Mouse (Mus musculus): ENCODE results near the gene Mrnip.

Gene Mrnip

DNA sequence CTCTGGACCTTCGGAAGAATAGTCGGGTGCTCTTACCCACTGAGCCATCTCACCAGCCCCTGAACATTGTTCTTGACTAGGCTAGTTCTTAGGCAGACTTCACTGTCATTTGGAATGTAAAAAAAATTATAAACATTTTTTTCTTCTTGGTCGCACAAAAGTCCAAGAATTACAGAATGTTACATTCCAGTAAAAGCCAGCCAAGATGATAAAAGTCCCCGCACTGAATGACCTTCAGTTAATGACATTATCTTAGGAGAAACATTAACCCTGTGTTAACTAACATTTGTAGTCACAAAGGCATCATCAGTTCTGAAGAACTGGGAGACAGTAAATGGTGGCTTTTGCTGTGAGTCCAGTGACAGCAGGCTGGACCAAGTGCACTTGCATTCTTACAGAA is 16.1 kb downstream of the Mrnip start:
- TF ChIP-seq CTCF (conservative IDR thresholded peaks at IDR 0.05; ENCODE audit: low read length): no peak
- TF ChIP-seq POU5F1 (IDR thresholded peaks at IDR 0.05; ENCODE audit: borderline replicate concordance, low read length): no peak
- no peak for TF ChIP-seq NANOG (IDR thresholded peaks at IDR 0.05; ENCODE audit: borderline replicate concordance, low read length)
- H3K27me3 ChIP-seq (ENCODE audit: insufficient read depth, low read length): no peaks in the 10 kb centered on the region
- H3K4me3 ChIP-seq (replicated peaks; ENCODE audit: low read length): no peak overlapping the region
- peaks cover 30% of the 10 kb centered on the region; the same call in 1 of the 2 replicates for H3K36me3 ChIP-seq (ENCODE audit: insufficient read depth, low read length)
- peaks cover 35% of the 10 kb centered on the region for H3K4me1 ChIP-seq (replicated peaks; ENCODE audit: low read depth, low read length)
- no peaks in the 10 kb centered on the region for H3K9me3 ChIP-seq (ENCODE audit: low read length)

DNA sequence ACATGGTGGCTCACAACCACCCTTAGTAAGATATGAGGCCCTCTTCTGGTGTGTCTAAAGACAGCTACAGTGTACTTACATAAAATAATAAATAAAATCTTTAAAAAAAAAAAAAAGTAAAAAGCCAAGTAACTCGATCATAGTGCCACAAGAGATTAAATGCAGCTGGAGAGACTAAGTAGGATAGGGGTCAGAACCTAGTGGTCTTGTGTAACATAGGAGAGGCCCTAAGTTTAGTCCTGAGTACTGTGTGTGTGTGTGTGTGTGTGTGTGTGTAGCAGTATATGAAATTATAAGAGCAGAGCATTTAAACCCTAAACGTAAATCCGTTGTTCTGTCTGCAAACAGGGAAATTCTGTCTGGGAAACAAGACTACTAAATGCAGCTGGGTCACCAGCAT is 18.0 kb downstream of the Mrnip start:
- no peak for TF ChIP-seq NANOG (IDR thresholded peaks at IDR 0.05; ENCODE audit: borderline replicate concordance, low read length)
- no peak for TF ChIP-seq CTCF (conservative IDR thresholded peaks at IDR 0.05; ENCODE audit: low read length)
- TF ChIP-seq POU5F1 (IDR thresholded peaks at IDR 0.05; ENCODE audit: borderline replicate concordance, low read length): no peak
- Histone ChIP-seq H3K27me3 (ENCODE audit: insufficient read depth, low read length) (no peaks in the 10 kb centered on the region), H3K4me1 (replicated peaks; ENCODE audit: low read depth, low read length) (peaks cover 35% of the 10 kb centered on the region), H3K4me3 (replicated peaks; ENCODE audit: low read length) (no peak overlapping the region), H3K9me3 (ENCODE audit: low read length) (no peaks in the 10 kb centered on the region), H3K36me3 (ENCODE audit: insufficient read depth, low read length) (peaks cover 39% of the 10 kb centered on the region)

DNA sequence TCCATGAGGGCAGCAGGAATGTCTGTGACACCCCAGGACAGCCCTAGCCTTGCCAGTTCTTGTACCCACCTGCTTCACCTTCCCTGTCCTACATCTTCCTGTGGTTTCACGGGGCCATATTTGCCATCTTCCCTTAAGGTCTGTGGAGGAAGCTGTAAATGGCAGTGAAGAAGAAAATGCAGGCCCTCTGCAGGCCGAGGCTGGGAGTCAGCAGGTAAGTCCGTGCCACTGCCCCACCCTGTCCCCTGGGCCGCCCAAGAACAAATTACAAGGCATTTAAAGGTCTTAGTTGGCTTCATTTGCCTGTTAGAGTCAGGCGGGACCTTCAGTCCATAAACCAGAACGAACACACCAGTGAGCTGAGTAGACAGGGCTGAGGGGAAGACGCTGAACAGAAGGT is 19.8 kb downstream of the Mrnip start:
- no peak for TF ChIP-seq CTCF (conservative IDR thresholded peaks at IDR 0.05; ENCODE audit: low read length)
- no peak for TF ChIP-seq POU5F1 (IDR thresholded peaks at IDR 0.05; ENCODE audit: borderline replicate concordance, low read length)
- no peak for TF ChIP-seq NANOG (IDR thresholded peaks at IDR 0.05; ENCODE audit: borderline replicate concordance, low read length)
- no peaks in the 10 kb centered on the region for H3K9me3 ChIP-seq (ENCODE audit: low read length)

DNA sequence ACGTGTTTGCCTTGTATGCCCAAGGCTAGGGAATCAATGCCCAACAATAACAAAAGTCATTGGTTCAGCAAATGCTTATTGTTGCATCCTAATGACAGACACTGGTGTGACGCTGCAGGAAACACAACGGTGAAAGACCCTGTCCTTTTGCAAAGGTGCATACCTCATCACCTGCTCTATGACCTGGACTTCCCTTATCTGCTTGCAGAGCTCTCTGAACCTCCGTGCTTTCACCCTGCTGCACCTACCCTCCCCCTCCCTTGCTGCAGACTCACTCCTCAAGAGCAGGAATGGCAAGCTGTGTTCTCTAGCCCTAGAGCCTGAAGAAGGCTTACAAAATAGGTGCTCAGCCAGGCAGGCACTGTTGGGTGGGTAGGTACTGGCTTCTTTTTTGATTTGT is 20.5 kb downstream of the Mrnip start:
- H3K9me3 ChIP-seq (ENCODE audit: low read length): no peaks in the 10 kb centered on the region
- H3K27me3 ChIP-seq (ENCODE audit: insufficient read depth, low read length): no peaks in the 10 kb centered on the region
- peaks cover 57% of the 10 kb centered on the region for H3K36me3 ChIP-seq (ENCODE audit: insufficient read depth, low read length)
- H3K4me1 ChIP-seq (replicated peaks; ENCODE audit: low read depth, low read length): peaks cover 26% of the 10 kb centered on the region
- no peak overlapping the region for H3K4me3 ChIP-seq (replicated peaks; ENCODE audit: low read length)
- no peak for TF ChIP-seq CTCF (conservative IDR thresholded peaks at IDR 0.05; ENCODE audit: low read length)
- no peak for TF ChIP-seq NANOG (IDR thresholded peaks at IDR 0.05; ENCODE audit: borderline replicate concordance, low read length)
- TF ChIP-seq POU5F1 (IDR thresholded peaks at IDR 0.05; ENCODE audit: borderline replicate concordance, low read length): no peak

More for the DNA sequence above, 19.8 kb downstream of the Mrnip start:
- Histone ChIP-seq H3K4me3 (replicated peaks; ENCODE audit: low read length) (peak overlapping the region; percentile 54), H3K4me1 (replicated peaks; ENCODE audit: low read depth, low read length) (peaks cover 22% of the 10 kb centered on the region), H3K36me3 (ENCODE audit: insufficient read depth, low read length) (peaks cover 50% of the 10 kb centered on the region), H3K27me3 (ENCODE audit: insufficient read depth, low read length) (no peaks in the 10 kb centered on the region)

DNA sequence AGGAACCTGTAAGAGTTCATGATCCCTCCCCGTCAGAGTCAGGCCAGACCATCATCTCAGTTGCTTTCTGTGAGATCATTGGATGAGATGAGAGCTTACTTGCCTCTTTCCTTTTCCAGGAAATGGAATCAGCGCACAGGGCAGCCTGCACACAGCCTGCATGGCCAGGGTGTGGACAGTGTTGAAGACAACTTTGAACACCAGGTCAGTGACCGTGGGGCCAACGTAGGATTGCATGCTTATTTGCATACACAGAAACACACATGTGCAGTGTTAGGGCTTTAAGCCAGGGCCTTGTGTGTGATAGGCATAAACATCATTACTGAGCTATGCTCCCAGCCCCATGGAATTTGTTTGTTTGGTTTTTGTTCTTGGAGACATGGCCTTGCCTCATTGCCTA is 23.3 kb downstream of the Mrnip start:
- no peaks in the 10 kb centered on the region for H3K9me3 ChIP-seq (ENCODE audit: low read length)
- peaks cover 75% of the 10 kb centered on the region for H3K36me3 ChIP-seq (ENCODE audit: insufficient read depth, low read length)
- TF ChIP-seq POU5F1 (IDR thresholded peaks at IDR 0.05; ENCODE audit: borderline replicate concordance, low read length): no peak
- TF ChIP-seq NANOG (IDR thresholded peaks at IDR 0.05; ENCODE audit: borderline replicate concordance, low read length): no peak
- no peak for TF ChIP-seq CTCF (conservative IDR thresholded peaks at IDR 0.05; ENCODE audit: low read length)
- H3K4me1 ChIP-seq (replicated peaks; ENCODE audit: low read depth, low read length): peaks cover 49% of the 10 kb centered on the region
- no peak overlapping the region for H3K4me3 ChIP-seq (replicated peaks; ENCODE audit: low read length)
- H3K27me3 ChIP-seq (ENCODE audit: insufficient read depth, low read length): no peaks in the 10 kb centered on the region

DNA sequence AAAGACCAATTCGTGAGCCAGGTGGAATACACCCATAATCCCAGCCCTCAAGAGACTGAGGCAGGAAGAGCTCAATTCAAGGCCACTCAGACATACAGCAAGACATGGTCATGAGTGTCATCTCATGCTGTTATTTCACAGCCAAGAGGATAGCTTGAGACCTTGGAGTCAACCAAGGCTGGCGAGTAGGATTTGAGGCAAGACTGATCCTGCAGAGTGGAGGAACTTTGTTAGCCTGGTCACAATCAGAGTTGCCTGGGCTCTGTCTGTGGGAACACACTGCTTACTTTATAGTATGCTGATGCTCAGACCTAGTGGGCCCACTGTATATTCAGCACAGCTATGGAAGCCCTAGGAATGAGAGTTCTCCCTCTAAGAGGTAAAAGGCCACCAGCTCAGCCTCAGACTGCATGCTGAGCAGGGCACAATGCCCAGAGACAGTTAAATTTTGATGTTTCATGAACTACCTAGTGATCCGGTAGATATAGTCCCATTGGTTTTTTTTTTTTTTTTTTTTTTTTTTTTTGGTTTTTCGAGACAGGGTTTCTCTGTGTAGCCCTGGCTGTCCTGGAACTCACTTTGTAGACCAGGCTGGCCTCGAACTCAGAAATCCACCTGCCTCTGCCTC is 24.1 kb downstream of the Mrnip start:
- peaks cover 54% of the 10 kb centered on the region for H3K4me1 ChIP-seq (replicated peaks; ENCODE audit: low read depth, low read length)
- TF ChIP-seq POU5F1 (IDR thresholded peaks at IDR 0.05; ENCODE audit: borderline replicate concordance, low read length) (no peak), NANOG (IDR thresholded peaks at IDR 0.05; ENCODE audit: borderline replicate concordance, low read length) (no peak), CTCF (conservative IDR thresholded peaks at IDR 0.05; ENCODE audit: low read length) (no peak)
- no peaks in the 10 kb centered on the region for H3K9me3 ChIP-seq (ENCODE audit: low read length)
- H3K27me3 ChIP-seq (ENCODE audit: insufficient read depth, low read length): no peaks in the 10 kb centered on the region
- H3K4me3 ChIP-seq (replicated peaks; ENCODE audit: low read length): no peak overlapping the region
- H3K36me3 ChIP-seq (ENCODE audit: insufficient read depth, low read length): peaks cover 83% of the 10 kb centered on the region

DNA sequence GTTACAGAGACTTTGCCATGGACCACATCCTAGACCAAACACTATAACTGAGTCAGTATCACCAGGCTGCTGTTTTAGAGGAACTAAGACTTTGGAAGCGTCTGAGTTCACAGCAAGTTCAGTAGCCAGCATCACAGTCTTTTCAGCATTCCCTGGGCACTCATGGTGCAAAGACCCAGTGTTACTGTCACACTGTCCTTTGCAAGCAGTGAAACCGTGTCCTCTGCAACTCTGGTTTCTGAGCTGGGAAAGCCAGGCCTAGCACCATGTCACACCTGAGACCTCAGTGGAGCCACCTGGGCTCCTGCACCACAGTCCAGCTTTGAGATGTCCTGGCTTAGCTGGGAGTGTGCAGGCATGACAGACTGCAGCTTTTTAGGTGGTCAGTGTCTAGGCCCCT is 24.7 kb downstream of the Mrnip start:
- Histone ChIP-seq H3K4me1 (replicated peaks; ENCODE audit: low read depth, low read length) (peaks cover 56% of the 10 kb centered on the region), H3K36me3 (ENCODE audit: insufficient read depth, low read length) (peaks cover 88% of the 10 kb centered on the region), H3K27me3 (ENCODE audit: insufficient read depth, low read length) (no peaks in the 10 kb centered on the region), H3K9me3 (ENCODE audit: low read length) (no peaks in the 10 kb centered on the region), H3K4me3 (replicated peaks; ENCODE audit: low read length) (no peak overlapping the region)
- no peak for TF ChIP-seq NANOG (IDR thresholded peaks at IDR 0.05; ENCODE audit: borderline replicate concordance, low read length)
- TF ChIP-seq POU5F1 (IDR thresholded peaks at IDR 0.05; ENCODE audit: borderline replicate concordance, low read length): no peak
- no peak for TF ChIP-seq CTCF (conservative IDR thresholded peaks at IDR 0.05; ENCODE audit: low read length)

DNA sequence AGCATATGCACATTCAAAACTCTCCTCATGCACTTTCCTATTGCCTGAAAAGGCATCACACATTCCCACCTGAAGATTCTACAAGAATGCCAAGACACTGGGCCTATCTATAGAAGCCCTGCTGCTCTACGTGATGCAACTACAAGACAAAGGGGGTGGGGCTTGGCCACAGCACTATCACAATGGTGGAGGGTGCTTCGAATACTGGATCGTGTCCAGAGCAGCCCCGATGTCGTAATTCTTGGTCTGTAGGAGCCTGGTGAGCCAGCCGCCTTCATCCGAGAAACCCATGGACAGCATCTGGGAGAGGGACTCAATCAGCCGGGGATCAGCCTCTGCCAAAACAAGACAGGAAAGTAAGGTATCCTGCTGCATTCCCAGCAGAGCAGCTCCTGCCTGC is 26.4 kb downstream of the Mrnip start:
- Histone ChIP-seq H3K4me3 (replicated peaks; ENCODE audit: low read length) (no peak overlapping the region; the same call in 1 of the 2 replicates), H3K36me3 (ENCODE audit: insufficient read depth, low read length) (peaks cover 95% of the 10 kb centered on the region), H3K9me3 (ENCODE audit: low read length) (no peaks in the 10 kb centered on the region), H3K27me3 (ENCODE audit: insufficient read depth, low read length) (no peaks in the 10 kb centered on the region), H3K4me1 (replicated peaks; ENCODE audit: low read depth, low read length) (peaks cover 57% of the 10 kb centered on the region)
- TF ChIP-seq NANOG (IDR thresholded peaks at IDR 0.05; ENCODE audit: borderline replicate concordance, low read length): no peak
- no peak for TF ChIP-seq CTCF (conservative IDR thresholded peaks at IDR 0.05; ENCODE audit: low read length)

DNA sequence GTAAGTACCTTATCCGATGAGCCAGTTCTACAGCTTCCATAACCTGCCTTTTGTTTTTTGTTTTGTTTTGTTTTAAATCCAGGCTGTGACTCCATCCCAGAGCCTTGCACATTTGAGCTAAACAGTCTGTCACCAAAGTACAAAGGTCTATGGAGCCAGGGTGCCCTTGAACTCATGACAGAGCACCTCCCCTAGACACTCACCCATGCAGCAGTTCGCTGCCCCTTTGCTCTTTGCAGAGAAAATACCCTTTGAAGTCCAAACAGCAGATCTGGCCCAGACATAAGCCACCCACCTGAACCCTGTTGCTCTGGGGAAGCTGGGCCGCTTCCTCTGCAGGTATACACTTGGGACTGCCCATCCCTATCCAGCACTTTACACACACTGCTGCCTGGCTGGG is 27.3 kb downstream of the Mrnip start:
- H3K27me3 ChIP-seq (ENCODE audit: insufficient read depth, low read length): no peaks in the 10 kb centered on the region
- peaks cover 66% of the 10 kb centered on the region for H3K4me1 ChIP-seq (replicated peaks; ENCODE audit: low read depth, low read length)
- peaks cover 98% of the 10 kb centered on the region for H3K36me3 ChIP-seq (ENCODE audit: insufficient read depth, low read length)
- no peak for TF ChIP-seq CTCF (conservative IDR thresholded peaks at IDR 0.05; ENCODE audit: low read length)
- TF ChIP-seq POU5F1 (IDR thresholded peaks at IDR 0.05; ENCODE audit: borderline replicate concordance, low read length): no peak
- no peak for TF ChIP-seq NANOG (IDR thresholded peaks at IDR 0.05; ENCODE audit: borderline replicate concordance, low read length)
- no peaks in the 10 kb centered on the region for H3K9me3 ChIP-seq (ENCODE audit: low read length)
- H3K4me3 ChIP-seq (replicated peaks; ENCODE audit: low read length): no peak overlapping the region
